Mouse (Mus musculus) heart, postnatal 0 days (tissue): ENCODE measurements at regions not wholly inside any gene's neighbourhood (a gene's known extent, or its start where the extent isn't known, plus 50 kb on each side); places are given as distances from the start of the nearest gene placed in this dataset.

Source experiments
- CTCF ChIP-seq: IDR thresholded peaks from 2 replicates; pipeline ENCODE4 v1.5.1; 2016; ENCODE audit warnings: antibody characterized with exemption, control low read depth, low read depth
- EP300 ChIP-seq: IDR thresholded peaks from 2 replicates; pipeline ENCODE4 v1.6.1; 2016; ENCODE audit warnings: antibody characterized with exemption, low read depth

- TF ChIP-seq EP300: no peak
- no peak for TF ChIP-seq CTCF
These were observed 891.6 kb downstream of the Gsdmc2 start for GRCm38 (mm10) chr15:62953215-62953941.
